Mouse (Mus musculus) gastrocnemius, postnatal 4 days (tissue): ENCODE results near the gene Gm13757. TPM values are rescaled to one million over a fixed set of nuclear protein-coding genes. Genes with fewer than 3 reads are reported as not detected.
"Not testable (repeated sequence)": the region's sequence is repeated elsewhere in the genome, so short reads cannot be mapped to it uniquely, and the experiment has no call there.

Experiments used
- DNase-seq, 2 experiments: peaks; one replicate each; pipeline ENCODE4 v3.0.0; 2021 to 2022; ENCODE audit warnings: low spot score in 2 of 2, mixed read lengths in 2 of 2
- long read RNA-seq, 2 experiments: library from polyadenylated mRNA; stranded (forward); transcript quantifications; one replicate each; pipeline ENCODE4 v2.0.0; 2021
- total RNA-seq, 2 experiments: library from RNA; stranded (reverse); gene quantifications; 2 replicates each; pipeline ENCODE4 v1.2.3; 2021

The Gm13757 gene
- not detected for total RNA-seq
- long read RNA-seq, experiment 1: 0 reads
- long read RNA-seq, experiment 2: 0 reads

DNA sequence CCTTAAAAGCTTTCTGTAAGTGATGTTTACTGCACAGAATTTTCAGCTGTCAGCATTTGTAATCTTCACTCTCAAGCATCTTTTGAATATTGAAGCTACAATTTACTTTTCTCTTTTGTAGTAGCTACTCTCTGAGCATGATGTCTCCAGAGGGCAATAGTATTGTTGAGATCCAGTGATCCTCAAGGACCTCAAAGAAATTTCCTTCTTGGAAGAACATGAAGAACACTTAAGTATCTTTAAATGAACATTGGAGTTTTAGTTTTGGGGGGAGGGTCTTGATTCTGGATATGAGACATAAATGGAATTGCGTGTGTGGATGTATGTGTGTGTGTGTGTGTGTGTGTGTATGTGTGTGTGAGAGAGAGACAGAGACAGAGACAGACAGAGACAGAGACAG, at the start of gene Gm13757:
Gm13757 (minus strand) TSS at position 101 of the 400 bp plus-strand sequence.
- no peak for DNase-seq

DNA sequence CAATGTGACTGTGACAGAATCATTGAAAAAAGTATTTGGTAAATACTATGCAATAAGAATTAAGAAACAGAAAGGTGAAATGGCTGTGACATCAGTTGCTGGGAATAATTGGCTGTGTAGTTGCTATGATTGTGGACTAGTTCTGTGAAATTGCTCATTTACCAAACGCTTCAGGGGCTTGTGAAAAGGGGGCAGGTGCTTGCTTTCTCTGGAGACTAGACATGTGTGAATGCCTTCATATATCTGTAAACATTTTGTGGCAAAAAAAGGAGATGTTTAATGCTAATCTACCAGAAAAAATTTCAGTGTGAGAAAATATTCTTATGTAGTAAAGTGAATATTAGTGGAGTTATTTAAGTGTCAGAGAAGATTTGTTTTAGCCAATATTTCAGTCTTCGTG, 44.1 kb upstream of the Gm13757 start, which contains the start of gene Olfr1185-ps1:
Olfr1185-ps1 (plus strand) TSS at position 301 of the 400 bp plus-strand sequence.
- DNase-seq: no peak

DNA sequence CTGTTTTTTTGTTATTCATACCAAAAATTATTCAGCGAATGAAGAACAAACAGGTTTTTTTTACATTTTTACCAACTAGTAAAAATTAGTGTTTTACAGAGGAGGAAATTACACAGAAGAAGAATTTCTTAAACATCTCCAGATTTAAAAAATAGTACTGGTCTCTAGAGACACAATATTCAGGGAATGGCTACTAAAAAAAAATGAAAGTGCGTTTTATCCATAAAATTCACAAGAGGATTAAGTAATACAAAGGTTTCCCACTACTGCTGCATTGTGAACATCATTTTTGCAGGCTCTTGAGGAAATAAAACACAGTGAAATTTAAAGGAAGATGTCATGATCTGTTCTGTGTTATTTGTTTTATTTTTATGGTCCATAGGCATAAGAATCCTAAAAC, 34.4 kb upstream of the Gm13757 start, which contains the start of gene Olfr1184:
Olfr1184 (plus strand) TSS at position 301 of the 400 bp plus-strand sequence.
- no peak for DNase-seq

DNA sequence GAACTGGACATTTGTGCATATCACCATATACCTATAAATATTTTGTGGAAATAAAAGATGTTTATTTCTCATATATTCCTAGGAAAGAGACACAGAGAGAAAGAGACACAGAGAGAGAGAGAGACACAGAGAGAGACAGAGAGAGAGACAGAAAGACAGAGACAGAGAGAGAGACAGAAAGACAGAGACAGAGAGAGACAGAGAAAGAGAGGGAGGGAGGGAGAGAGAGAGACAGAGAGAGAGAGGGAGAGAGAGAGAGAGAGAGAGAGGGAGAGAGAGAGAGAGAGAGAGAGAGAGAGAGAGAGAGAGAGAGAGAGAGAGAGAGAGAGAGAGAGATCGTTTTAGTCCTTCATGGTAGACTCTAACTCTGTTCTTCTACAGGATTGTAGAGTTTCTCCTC, 5.6 kb upstream of the Gm13757 start, which contains the start of gene Olfr1183:
Olfr1183 (plus strand) TSS at position 301 of the 400 bp plus-strand sequence.
- DNase-seq: not testable (repeated sequence)

DNA sequence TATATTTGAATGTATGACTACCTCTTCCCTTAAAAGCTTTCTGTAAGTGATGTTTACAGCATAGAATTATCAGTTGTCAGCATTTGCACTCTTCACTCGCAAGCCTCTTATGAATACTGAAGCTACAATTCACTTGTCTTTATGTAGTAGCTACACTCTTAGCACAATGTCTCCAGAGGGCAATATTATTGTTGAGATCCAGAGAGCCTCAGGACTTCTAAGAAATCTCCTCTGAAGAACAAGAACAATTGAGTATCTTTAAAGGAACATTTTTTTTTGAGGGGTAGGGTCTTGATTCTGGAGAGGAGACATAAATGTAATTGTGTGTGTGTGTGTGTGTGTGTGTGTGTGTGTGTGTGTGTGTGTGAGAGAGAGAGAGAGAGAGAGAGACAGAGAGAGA, 22.9 kb downstream of the Gm13757 start, which contains the start of gene Olfr1181:
Olfr1181 (minus strand) TSS at position 101 of the 400 bp plus-strand sequence.
- no peak for DNase-seq

DNA sequence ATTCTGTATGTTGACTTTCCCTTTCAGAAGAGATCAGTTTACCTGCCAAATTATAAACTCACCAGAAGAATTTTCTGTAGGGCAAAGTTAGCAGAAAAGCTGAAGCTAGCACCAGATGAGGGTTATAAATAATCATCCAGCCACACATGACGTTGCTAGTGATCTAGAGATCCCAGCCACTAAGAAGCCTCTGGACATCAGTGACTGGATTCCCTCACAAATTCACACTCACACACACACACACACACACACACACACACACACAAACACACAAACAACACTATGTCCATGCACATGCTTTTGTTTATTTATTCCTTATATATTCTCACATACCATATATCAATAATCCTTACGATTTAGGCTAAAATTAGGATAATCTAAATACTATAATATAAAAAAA, 29.9 kb downstream of the Gm13757 start, which contains the start of gene Olfr1180:
Olfr1180 (minus strand) TSS at position 101 of the 400 bp plus-strand sequence.
- DNase-seq: no peak

DNA sequence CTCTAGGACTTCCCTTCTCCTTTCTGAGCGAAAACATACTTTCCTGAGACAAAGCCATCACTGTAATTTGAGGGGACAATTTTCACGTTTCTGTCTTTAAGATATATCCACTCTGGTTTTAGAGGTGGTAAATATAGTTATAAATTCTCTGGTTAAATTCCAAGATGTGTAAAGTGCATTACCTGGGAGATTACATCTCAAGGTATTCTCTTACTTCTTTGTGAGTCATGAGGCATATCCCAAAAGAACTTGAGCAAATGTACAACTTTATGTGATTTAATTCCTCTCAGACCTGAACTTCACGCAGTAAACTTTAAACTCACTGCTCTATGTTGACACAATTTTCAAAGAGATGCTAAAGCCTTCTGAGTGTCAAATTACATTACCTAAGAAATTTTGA, 42.6 kb downstream of the Gm13757 start, which contains the start of gene Olfr1179:
Olfr1179 (minus strand) TSS at position 101 of the 400 bp plus-strand sequence.
- no peak for DNase-seq

Other genes with a start within 250 kb of the Gm13757 start
- gene Olfr1170, start 220.8 kb downstream of the Gm13757 start, total RNA-seq: not detected
- not detected for gene Olfr1173, start 169.3 kb downstream of the Gm13757 start, total RNA-seq
- gene Olfr1174-ps, start 134.0 kb downstream of the Gm13757 start, total RNA-seq: not detected
- not detected for gene Olfr1175-ps, start 121.9 kb downstream of the Gm13757 start, total RNA-seq
- gene Olfr1176, start 112.4 kb downstream of the Gm13757 start, total RNA-seq: not detected
- not detected for gene Olfr1177-ps, start 102.6 kb downstream of the Gm13757 start, total RNA-seq
- gene Olfr1178, start 62.1 kb downstream of the Gm13757 start, total RNA-seq: not detected
- gene Olfr1179, start 42.7 kb downstream of the Gm13757 start, total RNA-seq: not detected
- not detected for gene Olfr1180, start 30.0 kb downstream of the Gm13757 start, total RNA-seq
- not detected for gene Olfr1181, start 23.0 kb downstream of the Gm13757 start, total RNA-seq
- gene Olfr1183, start 5.7 kb upstream of the Gm13757 start, total RNA-seq: not detected
- gene Olfr1184, start 34.5 kb upstream of the Gm13757 start, total RNA-seq: not detected
- not detected for gene Olfr1185-ps1, start 44.2 kb upstream of the Gm13757 start, total RNA-seq
- not detected for gene Olfr1186, start 69.4 kb upstream of the Gm13757 start, total RNA-seq
- gene Olfr1188, start 107.8 kb upstream of the Gm13757 start, total RNA-seq: not detected
- not detected for gene Olfr1189, start 137.3 kb upstream of the Gm13757 start, total RNA-seq
- not detected for gene Olfr1191-ps1, start 191.4 kb upstream of the Gm13757 start, total RNA-seq
- not detected for gene Olfr1192-ps1, start 199.4 kb upstream of the Gm13757 start, total RNA-seq
- not detected for gene Olfr1193, start 226.5 kb upstream of the Gm13757 start, total RNA-seq
- gene Olfr1195, start 240.1 kb upstream of the Gm13757 start, total RNA-seq: not detected